Mouse (Mus musculus) MEL (cell line): ENCODE measurements around the gene Tmem255a. TPM values are rescaled to one million over a fixed set of nuclear protein-coding genes. Genes with fewer than 3 reads are reported as not detected.

Experiments used
- DNase-seq: peaks from one replicate; pipeline ENCODE4 v3.0.0; 2011; ENCODE audit warnings: low read depth, low spot score
- H3K27ac ChIP-seq: 2 replicates; pipeline ENCODE4 v1.5.1; 2012; ENCODE audit warnings: low read depth, mild to moderate bottlenecking, control low read depth, low read length, moderate library complexity; ENCODE audit not compliant: control insufficient read depth
- H3K27me3 ChIP-seq, 2 experiments: fragments of 150-350 bp in 1 of 2; sonication (generic) in 1 of 2; 2 replicates each; pipeline ENCODE4 v1.6.1; 2012; ENCODE audit warnings: low read length in 2 of 2, mild to moderate bottlenecking in 2 of 2, improper control_type of control experiment in 1 of 2, moderate library complexity in 1 of 2; ENCODE audit not compliant: insufficient read depth in 2 of 2, control insufficient read depth in 1 of 2
- H3K36me3 ChIP-seq, 2 experiments: 2 replicates each; pipeline ENCODE4 v1.6.1; 2012 to 2014; ENCODE audit warnings: low read length in 2 of 2, improper control_type of control experiment in 1 of 2, inconsistent platforms in 1 of 2, mild to moderate bottlenecking in 1 of 2; ENCODE audit not compliant: insufficient read depth in 2 of 2, control insufficient read depth in 1 of 2
- H3K4me1 ChIP-seq, 2 experiments: fragments of 150-350 bp in 1 of 2; sonication (generic) in 1 of 2; 2 replicates each; pipeline ENCODE4 v1.6.1; 2012; ENCODE audit warnings: low read length in 2 of 2, improper control_type of control experiment in 1 of 2, mild to moderate bottlenecking in 1 of 2; ENCODE audit not compliant: insufficient read depth in 2 of 2, control insufficient read depth in 1 of 2
- H3K4me3 ChIP-seq, 2 experiments: fragments of 150-350 bp in 1 of 2; sonication (generic) in 1 of 2; 2 replicates each; pipeline ENCODE4 v1.5.1; 2012; ENCODE audit warnings: low read depth in 2 of 2, low read length in 2 of 2, mild to moderate bottlenecking in 2 of 2, moderate library complexity in 2 of 2, control low read depth in 1 of 2, improper control_type of control experiment in 1 of 2; ENCODE audit not compliant: control insufficient read depth in 1 of 2, insufficient read depth in 1 of 2
- H3K79me2 ChIP-seq: 2 replicates; pipeline ENCODE4 v1.6.1; 2012; ENCODE audit warnings: mild to moderate bottlenecking, low read length, moderate library complexity; ENCODE audit not compliant: control insufficient read depth, poor library complexity, insufficient read depth
- H3K9ac ChIP-seq: 2 replicates; pipeline ENCODE4 v1.6.1; 2012; ENCODE audit warnings: low read depth, mild to moderate bottlenecking, control low read depth, low read length, moderate library complexity; ENCODE audit not compliant: control insufficient read depth, poor library complexity, severe bottlenecking
- H3K9me3 ChIP-seq: fragments of 150-350 bp; sonication (generic); replicated peaks from 2 replicates; pipeline ENCODE4 v1.6.1; 2012; ENCODE audit warnings: mild to moderate bottlenecking, low read length, improper control_type of control experiment, moderate library complexity; ENCODE audit not compliant: insufficient read depth
- BHLHE40 ChIP-seq: IDR thresholded peaks from 2 replicates; pipeline ENCODE4 v1.6.1; 2012; ENCODE audit warnings: low read depth, mild to moderate bottlenecking, inconsistent platforms, low read length, improper control_type of control experiment, borderline replicate concordance
- CTCF ChIP-seq, 3 experiments: IDR thresholded peaks in 2 of 3; conservative IDR thresholded peaks in 1 of 3; 2 replicates each; pipeline ENCODE4 v1.5.1; 2011 to 2012; ENCODE audit warnings: low read length in 3 of 3, low read depth in 2 of 3, mild to moderate bottlenecking in 2 of 3, improper control_type of control experiment in 1 of 3, inconsistent platforms in 1 of 3, mixed read lengths in 1 of 3, moderate library complexity in 1 of 3; ENCODE audit not compliant: control insufficient read depth in 1 of 3, insufficient read depth in 1 of 3, poor library complexity in 1 of 3, severe bottlenecking in 1 of 3
- ELF1 ChIP-seq: IDR thresholded peaks from 2 replicates; pipeline ENCODE4 v1.6.1; 2014; ENCODE audit warnings: low read depth, mild to moderate bottlenecking, inconsistent platforms, low read length, improper control_type of control experiment, moderate library complexity
- EP300 ChIP-seq, 2 experiments: IDR thresholded peaks; 2 replicates each; pipeline ENCODE4 v1.6.1; 2011; ENCODE audit warnings: improper control_type of control experiment in 2 of 2, low read length in 2 of 2, low read depth in 1 of 2, mild to moderate bottlenecking in 1 of 2
- MAFK ChIP-seq: IDR thresholded peaks from 2 replicates; pipeline ENCODE4 v1.6.1; 2011; ENCODE audit warnings: low read depth, mild to moderate bottlenecking, low read length, improper control_type of control experiment, borderline replicate concordance
- MAX ChIP-seq: IDR thresholded peaks from 2 replicates; pipeline ENCODE4 v1.6.1; 2011; ENCODE audit warnings: low read length, improper control_type of control experiment
- MYB ChIP-seq: IDR thresholded peaks from 2 replicates; pipeline ENCODE4 v1.6.1; 2011; ENCODE audit warnings: mild to moderate bottlenecking, low read depth, low read length, improper control_type of control experiment
- NELFE ChIP-seq: IDR thresholded peaks from 2 replicates; pipeline ENCODE4 v1.6.1; 2011; ENCODE audit warnings: low read depth, low read length, improper control_type of control experiment
- POLR2A ChIP-seq, 2 experiments: IDR thresholded peaks; 2 replicates each; pipeline ENCODE4 v1.6.1; 2011 to 2012; ENCODE audit warnings: low read length in 2 of 2, mild to moderate bottlenecking in 2 of 2, control low read depth in 1 of 2, improper control_type of control experiment in 1 of 2, low read depth in 1 of 2, moderate library complexity in 1 of 2; ENCODE audit not compliant: control insufficient read depth in 1 of 2, insufficient read depth in 1 of 2, poor library complexity in 1 of 2
- RAD21 ChIP-seq: IDR thresholded peaks from 2 replicates; pipeline ENCODE4 v1.6.1; 2011; ENCODE audit warnings: mild to moderate bottlenecking, low read depth, low read length, improper control_type of control experiment
- RCOR1 ChIP-seq: IDR thresholded peaks from 2 replicates; pipeline ENCODE4 v1.6.1; 2012; ENCODE audit warnings: low read depth, mild to moderate bottlenecking, inconsistent platforms, low read length, improper control_type of control experiment
- TBP ChIP-seq: IDR thresholded peaks from 2 replicates; pipeline ENCODE4 v1.8.0; 2011; ENCODE audit warnings: low read depth, low read length, improper control_type of control experiment
- UBTF ChIP-seq: IDR thresholded peaks from 2 replicates; pipeline ENCODE4 v1.6.1; 2012; ENCODE audit warnings: low read depth, mild to moderate bottlenecking, inconsistent platforms, low read length, improper control_type of control experiment, moderate library complexity, borderline replicate concordance; ENCODE audit not compliant: insufficient read depth
- USF1 ChIP-seq: IDR thresholded peaks from 2 replicates; pipeline ENCODE4 v1.6.1; 2014; ENCODE audit warnings: low read depth, mild to moderate bottlenecking, inconsistent platforms, low read length, improper control_type of control experiment, moderate library complexity
- ZC3H11A ChIP-seq: IDR thresholded peaks from 2 replicates; pipeline ENCODE4 v1.6.1; 2012; ENCODE audit warnings: low read depth, mild to moderate bottlenecking, inconsistent platforms, low read length, improper control_type of control experiment
- ZKSCAN1 ChIP-seq: IDR thresholded peaks from 2 replicates; pipeline ENCODE4 v1.6.1; 2012; ENCODE audit warnings: low read depth, mild to moderate bottlenecking, inconsistent platforms, low read length, improper control_type of control experiment, moderate library complexity
- ZMIZ1 ChIP-seq: IDR thresholded peaks from 2 replicates; pipeline ENCODE4 v1.6.1; 2012; ENCODE audit warnings: low read depth, mild to moderate bottlenecking, inconsistent platforms, low read length, improper control_type of control experiment, moderate library complexity
- polyA plus RNA-seq, 2 experiments: library from polyadenylated mRNA; stranded (reverse) in 1 of 2; unstranded in 1 of 2; fragments of >175 nt in 1 of 2; fragments of >200 nt in 1 of 2; gene quantifications; 2 replicates each; pipeline versions ENCODE4 v1.2.1 to v1.2.4; 2012; ENCODE audit warnings: low replicate concordance in 2 of 2, low read depth in 1 of 2; ENCODE audit not compliant: insufficient read length in 2 of 2, insufficient read depth in 1 of 2, missing spikeins in 1 of 2
- total RNA-seq: library from RNA; depleted of rRNA; stranded (reverse); fragments of 300-350 nt; gene quantifications from 2 replicates; pipeline ENCODE4 v1.2.3, GENCODE M21; 2012; rRNA removed

The Tmem255a gene
- 0.10 and 0.15 TPM in 2 replicates for total RNA-seq
- polyA plus RNA-seq, result not detected

DNA sequence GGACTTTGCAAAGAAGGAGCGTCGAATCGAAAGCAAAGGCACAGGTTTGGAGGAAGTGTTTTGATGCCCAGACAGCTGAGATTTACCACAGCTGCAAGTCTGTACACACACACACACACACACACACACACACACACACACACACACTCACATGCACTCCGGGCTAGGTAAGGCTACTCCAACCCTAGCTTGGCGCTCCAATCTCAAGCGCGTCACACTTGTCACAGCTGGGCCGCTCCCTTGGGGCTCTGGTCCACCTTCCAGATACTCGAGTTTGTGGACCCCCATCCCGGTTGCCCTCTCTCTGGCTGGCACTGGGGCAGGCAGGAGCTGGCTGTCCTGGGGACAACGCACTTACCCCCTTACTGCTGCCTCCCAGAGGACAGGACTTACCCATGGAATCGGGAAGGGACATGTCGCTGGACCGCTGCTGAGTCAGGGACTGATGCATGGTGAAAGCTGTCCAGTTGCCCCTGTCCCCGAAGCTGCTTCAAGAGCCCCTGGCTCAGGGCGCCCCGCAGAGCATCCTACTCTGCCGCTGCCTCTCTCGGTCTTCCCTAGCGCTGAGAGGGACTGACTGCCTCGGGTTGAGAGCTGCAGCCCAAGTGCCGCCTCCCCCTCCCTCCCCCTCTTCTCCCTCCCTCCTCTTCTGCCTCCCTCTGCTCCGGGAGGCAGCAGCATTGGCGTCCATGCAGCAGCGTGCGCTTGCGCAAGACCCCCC lies at the start of gene Tmem255a:
Tmem255a (minus strand) TSS at position 589 of the 721 bp plus-strand sequence.
- H3K9ac ChIP-seq, result no peak within 1 kb of the TSS
- no peak within 1 kb of the TSS for H3K27ac ChIP-seq
- no peak for DNase-seq
- H3K27me3 ChIP-seq, result no peaks in the 10 kb centered on the region
- no peaks in the 10 kb centered on the region for H3K79me2 ChIP-seq
- H3K4me1 ChIP-seq, result no peaks in the 10 kb centered on the region
- H3K9me3 ChIP-seq, result no peaks in the 10 kb centered on the region
- H3K36me3 ChIP-seq, result no peaks in the 10 kb centered on the region
- H3K4me3 ChIP-seq, result no peak within 1 kb of the TSS
- TF ChIP-seq MAFK, result no peak
- TF ChIP-seq EP300 (IDR thresholded peaks at IDR 0.05; ENCODE audit: low read depth in 1 of 2, low read length in 2 of 2), result no peak
- no peak for TF ChIP-seq TBP
- TF ChIP-seq MYB, result no peak
- TF ChIP-seq POLR2A (IDR thresholded peaks at IDR 0.05; ENCODE audit: control insufficient read depth in 1 of 2, insufficient read depth in 1 of 2, low read depth in 1 of 2, low read length in 2 of 2, poor library complexity in 1 of 2), result no peak
- no peak for TF ChIP-seq MAX

DNA sequence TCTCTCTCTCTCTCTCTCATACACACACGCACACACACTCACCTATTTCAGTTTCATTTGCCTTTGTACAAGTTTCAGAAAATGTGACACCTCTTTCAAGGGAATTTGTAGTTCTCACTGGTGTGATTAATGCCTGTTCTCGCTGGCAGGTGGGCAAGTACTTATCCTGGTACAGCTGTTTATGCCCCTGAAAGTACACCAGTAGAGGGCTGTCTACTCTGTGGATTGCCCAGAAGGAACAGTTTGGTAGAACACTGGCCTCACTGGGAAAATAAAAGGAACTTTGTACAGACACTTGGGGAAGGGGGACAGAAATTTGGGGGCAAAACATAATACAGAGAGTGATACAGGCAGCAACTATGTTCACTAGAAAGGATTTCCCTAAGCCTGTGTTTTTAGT lies 7.4 kb upstream of the Tmem255a start:
- H3K27ac ChIP-seq, result no peak overlapping the region
- no peaks in the 10 kb centered on the region for H3K9me3 ChIP-seq
- DNase-seq, result no peak
- no peak for TF ChIP-seq RCOR1
- no peak for TF ChIP-seq ZMIZ1
- TF ChIP-seq UBTF, result no peak
- TF ChIP-seq ZC3H11A, result no peak
- peak in 1 of 3 experiments; percentile 7; a peak in 1 of 6 replicates for TF ChIP-seq CTCF (IDR thresholded peaks at IDR 0.05 in 2 of 3, conservative IDR thresholded peaks at IDR 0.05 in 1 of 3; ENCODE audit: control insufficient read depth in 1 of 3, insufficient read depth in 1 of 3, low read depth in 2 of 3, low read length in 3 of 3, poor library complexity in 1 of 3, severe bottlenecking in 1 of 3)
- no peak for TF ChIP-seq BHLHE40
- TF ChIP-seq MYB, result no peak
- TF ChIP-seq USF1, result no peak
- no peak for TF ChIP-seq ELF1
- TF ChIP-seq MAX, result no peak
- TF ChIP-seq EP300 (IDR thresholded peaks at IDR 0.05; ENCODE audit: low read depth in 1 of 2, low read length in 2 of 2), result no peak
- no peak for TF ChIP-seq ZKSCAN1
- TF ChIP-seq NELFE, result no peak
- TF ChIP-seq RAD21, result peak; percentile 6; the same call in 1 of the 2 replicates
- H3K79me2 ChIP-seq, result no peaks in the 10 kb centered on the region
- H3K9ac ChIP-seq, result no peak overlapping the region
- no peaks in the 10 kb centered on the region for H3K4me1 ChIP-seq
- no peaks in the 10 kb centered on the region for H3K27me3 ChIP-seq
- no peaks in the 10 kb centered on the region for H3K36me3 ChIP-seq
- H3K4me3 ChIP-seq, result no peak overlapping the region
